9 mouse cellular contexts compared by ENCODE assay signal in genomic region chr13:28738160-28739100, GRCm38 (mm10).
DNase-seq lines count a peak whose midpoint lies in the region; ATAC-seq and TF ChIP-seq lines count a peak whose summit lies in the region.
"Had no signal": no experiment of that assay in that cellular context is flagged by ENCODE, and none has a peak within 500 bp of the region (broad histone marks: within the 10 kb centered on the region; RNA-seq: fewer than 3 reads in every experiment).

No protein-coding gene starts in this region.

- H3K27me3 ChIP-seq in intestine, embryonic 16.5 days (replicated peaks; ENCODE audit: control insufficient read depth, insufficient read depth, low read length): no peaks in the 10 kb centered on the region
- H3K27me3 ChIP-seq in lung, embryonic 15.5 days: no peaks in the 10 kb centered on the region

- no peak for TF ChIP-seq CTCF in gastrocnemius, adult 2 months (IDR thresholded peaks at IDR 0.05)

- H3K27ac ChIP-seq in gastrocnemius, adult 2 months: peak overlapping the region; percentile 35
- no peak overlapping the region for H3K27ac ChIP-seq in intestine, embryonic 16.5 days (ENCODE audit: low read length)
- H3K27ac ChIP-seq in lung, embryonic 15.5 days: peak overlapping the region; percentile 94

- peak; percentile 63 for ATAC-seq in intestine, embryonic 16.5 days
- ATAC-seq in lung, embryonic 15.5 days (ENCODE audit: borderline replicate concordance, extremely low read depth, low FRiP score, low TSS enrichment): peak; percentile 87

- intact Hi-C loops in gastrocnemius, adult 2 months (cut with DNase I): no loop called here

- H3K36me3 ChIP-seq in intestine, embryonic 16.5 days (ENCODE audit: control insufficient read depth, insufficient read depth, low read length): no peaks in the 10 kb centered on the region
- H3K36me3 ChIP-seq in lung, embryonic 15.5 days: no peaks in the 10 kb centered on the region

- H3K4me1 ChIP-seq in intestine, embryonic 16.5 days (ENCODE audit: control insufficient read depth, insufficient read depth, low read length): peaks cover 11% of the 10 kb centered on the region; the same call in 1 of the 2 replicates
- peaks cover 27% of the 10 kb centered on the region for H3K4me1 ChIP-seq in lung, embryonic 15.5 days

- no peaks in the 10 kb centered on the region for H3K9me3 ChIP-seq in intestine, embryonic 16.5 days (ENCODE audit: control insufficient read depth, low read length)
- H3K9me3 ChIP-seq in lung, embryonic 15.5 days: no peaks in the 10 kb centered on the region

- peak; percentile 41 for DNase-seq in gastrocnemius, adult 2 months
- no peak for DNase-seq in gastrocnemius, postnatal 10 days
- DNase-seq in NIH3T3 (ENCODE audit: low read depth): peak; percentile 65
- no peak for DNase-seq in embryo, embryonic 11 days
- no peak for DNase-seq in thymus, postnatal 14 days
- DNase-seq in thymus, postnatal 4 days: no peak

- H3K9ac ChIP-seq in intestine, embryonic 16.5 days (ENCODE audit: low read depth, low read length): no peak overlapping the region
- H3K9ac ChIP-seq in lung, embryonic 15.5 days: no peak overlapping the region

- 37% methylated on average over 8 of the region's 8 CpGs for WGBS in intestine, embryonic 16.5 days
- WGBS in lung, embryonic 15.5 days: 22% methylated on average over 8 of the region's 8 CpGs

- no peak overlapping the region for H3K4me2 ChIP-seq in intestine, embryonic 16.5 days (ENCODE audit: low read depth, low read length)
- peak overlapping the region; percentile 18 for H3K4me2 ChIP-seq in lung, embryonic 15.5 days

- H3K4me3 ChIP-seq in gastrocnemius, adult 2 months: no peak overlapping the region
- H3K4me3 ChIP-seq in intestine, embryonic 16.5 days (ENCODE audit: low read length): no peak overlapping the region
- no peak overlapping the region for H3K4me3 ChIP-seq in lung, embryonic 15.5 days
- H3K4me3 ChIP-seq: erythroblast, embryonic 14.5 days had no signal

Comparison
In these comparisons a context has a peak if more than half of its experiments do, and no peak if none do; other contexts are left out.
1. DNase-seq: peak in gastrocnemius, adult 2 months (single experiment) and NIH3T3 (single experiment); none in gastrocnemius, postnatal 10 days (single experiment), embryo, embryonic 11 days (single experiment), thymus, postnatal 14 days (single experiment) and thymus, postnatal 4 days (single experiment).